Mouse (Mus musculus) MEL (cell line): Measurements from ENCODE around the gene Maml2. TPM values are rescaled to one million over a fixed set of nuclear protein-coding genes. Genes with fewer than 3 reads are reported as not detected.

Experiments used
- polyA plus RNA-seq, 2 experiments: library from polyadenylated mRNA; stranded (reverse) in 1 of 2; unstranded in 1 of 2; fragments of >175 nt in 1 of 2; fragments of >200 nt in 1 of 2; gene quantifications; 2 replicates each; pipeline versions ENCODE4 v1.2.1 to v1.2.4; 2012; ENCODE audit warnings: low replicate concordance in 2 of 2, low read depth in 1 of 2; ENCODE audit not compliant: insufficient read length in 2 of 2, insufficient read depth in 1 of 2, missing spikeins in 1 of 2
- total RNA-seq: library from RNA; depleted of rRNA; stranded (reverse); fragments of 300-350 nt; gene quantifications from 2 replicates; pipeline ENCODE4 v1.2.3, GENCODE M21; 2012; rRNA removed

Maml2 gene
- total and polyA plus RNA-seq, 3 experiments: 0.08 to 0.47 TPM; not detected in 1

Other genes with a start within 250 kb of the Maml2 start
- 1.7 TPM in 2 replicates for gene Jrkl, start 52.1 kb upstream of the Maml2 start, total RNA-seq
- 1 to 10 TPM in 1 of 2 experiments, not detected in 1; 3.1 TPM for gene Jrkl, start 52.1 kb upstream of the Maml2 start, polyA plus RNA-seq
- gene Ccdc82, start 51.0 kb upstream of the Maml2 start, total RNA-seq: 8.4 and 11.0 TPM in 2 replicates
- 10 to 100 TPM; 15.0 to 79.8 TPM for gene Ccdc82, start 51.0 kb upstream of the Maml2 start, polyA plus RNA-seq
- not detected in 2 replicates for gene Gm17571, start 148.8 kb downstream of the Maml2 start, total RNA-seq
- not detected for gene Gm17571, start 148.8 kb downstream of the Maml2 start, polyA plus RNA-seq